Mouse (Mus musculus): ENCODE measurements at regions not wholly inside any gene's neighbourhood (a gene's known extent, or its start where the extent isn't known, plus 50 kb on each side); places are given as distances from the start of the nearest gene placed in this dataset.

DNA sequence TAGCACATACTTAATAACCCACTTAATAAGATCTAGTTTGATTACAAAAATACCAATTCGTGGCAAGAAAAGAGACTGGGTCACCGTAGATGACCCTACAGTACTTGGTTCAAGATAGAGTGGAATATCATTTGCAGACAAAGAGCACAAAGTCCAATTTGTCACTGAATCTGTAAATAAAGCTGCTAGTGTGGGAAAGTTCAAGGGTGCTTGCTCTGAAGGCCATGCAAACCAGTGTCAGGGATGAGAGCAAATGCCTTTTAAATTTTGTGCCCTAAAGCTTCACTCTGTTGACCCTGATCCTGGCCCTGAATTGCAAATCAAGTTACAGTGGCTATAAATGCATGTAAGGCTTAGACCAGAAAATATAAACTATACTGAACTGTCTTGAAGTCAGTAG lies 113.1 kb downstream of the Cd55b start:
- ATAC-seq (replicated peaks; ENCODE audit: low FRiP score, poor library complexity, severe bottlenecking): no peak

DNA sequence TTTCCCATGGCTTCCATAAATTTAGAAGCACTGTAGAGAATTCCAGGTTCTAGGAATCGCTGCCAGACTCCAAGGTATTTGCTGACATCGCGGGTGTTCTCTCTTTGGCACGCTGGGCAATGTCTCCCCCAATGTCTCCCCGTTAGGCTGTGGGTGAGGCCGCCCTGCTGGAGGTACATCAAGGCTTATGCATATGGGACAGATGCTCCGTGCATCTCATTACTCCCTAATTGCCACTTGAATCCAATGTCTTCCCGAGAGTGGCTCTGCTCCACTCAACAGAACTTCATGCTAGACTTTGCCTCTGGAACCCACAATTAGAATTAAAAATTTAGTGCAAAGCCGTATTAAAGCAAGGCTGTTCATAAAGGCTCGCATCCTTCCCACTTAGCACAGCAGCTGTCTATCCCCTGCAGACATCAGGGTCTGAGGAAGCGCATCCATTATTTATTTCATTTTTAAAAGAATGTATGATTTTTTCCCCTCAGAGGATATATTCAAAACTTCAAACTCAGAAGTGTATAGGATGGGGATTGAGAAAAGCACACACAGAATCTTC lies 120.9 kb downstream of the Cd55b start:
- ATAC-seq (replicated peaks; ENCODE audit: low FRiP score, poor library complexity, severe bottlenecking): no peak

DNA sequence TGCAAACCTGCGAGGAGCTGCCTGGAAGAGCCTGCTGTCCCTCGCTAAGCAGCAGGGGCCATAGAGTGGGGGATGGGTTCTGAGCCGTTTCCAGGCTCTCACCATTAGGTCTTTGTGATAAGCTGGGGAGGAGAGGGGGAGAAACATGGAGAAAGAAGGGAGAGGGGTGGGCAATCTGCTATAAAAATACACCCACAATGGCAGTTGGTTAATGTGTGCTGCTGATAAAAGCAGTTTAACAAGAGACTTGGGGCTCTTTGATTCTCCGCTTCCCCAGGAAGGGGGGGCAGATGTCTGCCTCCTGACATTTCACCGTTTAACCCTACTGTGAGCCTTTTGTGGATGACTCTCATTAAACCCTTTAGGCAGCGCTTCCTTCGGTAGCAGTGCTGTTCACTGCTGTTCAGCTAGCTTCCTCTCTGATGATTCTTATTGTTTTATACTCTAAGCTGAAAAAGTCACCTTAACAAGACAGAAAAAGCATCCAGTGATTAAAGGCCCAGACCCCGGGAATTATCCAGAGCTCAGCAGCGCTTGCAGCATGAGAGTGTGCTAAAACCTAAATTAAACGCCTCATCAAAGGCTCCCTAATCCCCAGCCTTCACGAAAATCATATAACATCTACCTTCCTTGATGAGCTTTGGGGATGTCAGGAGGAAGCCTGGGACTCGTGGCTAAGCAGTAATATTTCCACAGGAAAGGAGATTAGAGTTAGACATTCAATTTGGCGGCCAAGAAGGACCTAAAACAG lies 122.6 kb downstream of the Cd55b start:
- peak; percentile 63; the same call in 1 of the 2 replicates for ATAC-seq (replicated peaks; ENCODE audit: low FRiP score, poor library complexity, severe bottlenecking)

DNA sequence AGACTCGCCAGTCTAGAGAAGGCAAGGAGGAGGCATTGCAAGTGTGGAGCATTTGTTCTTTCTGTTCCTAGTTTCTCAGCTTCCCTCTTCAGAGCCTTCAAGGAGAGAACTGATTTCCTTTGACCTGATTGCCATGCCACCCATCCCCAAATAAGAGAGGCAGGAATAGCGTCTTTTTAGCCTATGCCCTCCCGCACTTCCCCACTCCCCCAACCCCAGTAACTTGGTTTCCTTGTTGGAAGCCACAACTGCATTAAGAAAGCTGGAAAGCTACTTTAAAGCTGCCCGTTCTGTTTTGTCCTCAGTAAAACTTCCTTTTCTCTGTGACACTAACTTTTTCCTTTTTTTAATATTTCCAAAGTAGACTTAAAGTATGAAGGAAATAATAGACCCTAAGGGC lies 123.2 kb downstream of the Cd55b start:
- ATAC-seq (replicated peaks; ENCODE audit: low FRiP score, poor library complexity, severe bottlenecking): no peak

DNA sequence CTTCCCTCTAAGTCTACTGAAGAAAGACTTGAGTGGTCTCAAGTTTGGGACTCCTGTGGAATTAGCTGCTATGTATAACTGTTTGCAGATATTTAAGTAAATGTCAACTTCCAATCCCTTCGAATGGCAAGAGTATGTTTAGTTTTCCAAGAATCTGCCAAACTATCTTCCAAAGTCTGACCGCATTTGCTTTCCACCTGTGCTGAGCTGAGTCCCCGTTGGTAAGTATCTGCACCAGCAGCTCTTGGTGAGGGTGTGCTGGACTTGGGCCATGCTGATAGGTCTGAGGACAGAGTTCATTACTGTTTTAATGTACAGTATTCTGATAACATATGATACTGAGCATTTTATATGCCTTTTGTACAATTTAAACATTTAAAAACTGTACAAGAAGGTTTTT lies 123.7 kb downstream of the Cd55b start:
- ATAC-seq (replicated peaks; ENCODE audit: low FRiP score, poor library complexity, severe bottlenecking): 0 out of 2 replicates have a peak, but pooled peaks have one; percentile 35

DNA sequence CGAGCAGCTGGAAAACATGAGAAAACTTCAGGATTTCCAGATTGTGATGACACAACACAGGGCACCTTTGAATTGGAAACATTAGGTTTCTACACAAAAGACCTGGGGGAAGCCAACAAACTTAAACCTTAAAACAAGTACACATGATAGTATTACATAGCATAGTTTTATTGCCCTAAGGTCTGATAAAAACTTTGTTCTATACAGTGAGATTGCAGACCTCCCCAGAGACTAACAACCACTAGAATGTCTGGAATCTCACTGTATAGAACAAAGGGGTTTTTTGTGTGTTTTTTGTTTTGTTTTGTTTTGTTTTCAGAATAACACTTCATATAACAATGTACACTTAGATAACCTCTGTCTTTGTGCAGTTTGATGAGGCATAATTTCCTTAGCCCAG lies 124.2 kb downstream of the Cd55b start:
- ATAC-seq (replicated peaks; ENCODE audit: low FRiP score, poor library complexity, severe bottlenecking): no peak

DNA sequence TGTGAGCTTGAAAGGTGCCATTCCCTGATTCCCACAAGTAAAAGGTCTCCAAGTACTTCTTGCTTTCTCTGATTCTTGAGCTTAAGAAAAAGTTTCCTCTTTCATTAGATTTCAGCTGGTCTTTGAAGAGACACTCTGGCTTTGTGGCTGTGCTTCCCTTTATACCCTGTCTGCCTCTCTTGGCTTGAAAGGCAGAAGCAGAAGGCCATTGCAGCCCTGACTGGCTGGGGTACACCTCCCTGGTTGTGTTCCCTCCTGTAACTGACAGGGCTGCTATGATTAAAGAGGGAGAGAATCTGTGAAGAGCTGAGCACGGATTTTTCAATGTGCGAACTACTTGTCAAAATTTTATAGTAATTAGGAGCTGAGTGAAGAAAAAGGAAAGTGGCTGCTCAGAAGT lies 125.3 kb downstream of the Cd55b start:
- ATAC-seq (replicated peaks; ENCODE audit: low FRiP score, poor library complexity, severe bottlenecking): no peak

DNA sequence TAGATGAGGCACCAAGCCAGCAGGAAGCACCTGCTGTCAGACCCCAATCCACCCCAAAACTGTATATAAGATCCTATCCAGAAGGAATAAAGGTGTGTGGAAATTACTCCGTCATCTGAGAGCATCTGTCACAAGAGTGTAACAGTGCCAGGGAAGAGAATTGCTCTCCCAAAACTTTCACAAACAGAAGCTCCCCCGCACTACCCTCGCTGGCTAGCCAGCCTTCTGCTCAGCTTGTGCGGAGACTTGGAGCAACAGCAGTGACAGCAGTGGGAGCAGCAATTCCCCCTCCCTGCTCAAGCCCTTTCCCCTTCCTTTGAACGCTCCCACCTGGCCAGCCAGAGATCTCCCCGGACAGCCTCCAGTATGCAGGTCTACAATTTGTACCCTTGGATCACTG lies 136.9 kb downstream of the Cd55b start:
- ATAC-seq (replicated peaks; ENCODE audit: low FRiP score, poor library complexity, severe bottlenecking): no peak

DNA sequence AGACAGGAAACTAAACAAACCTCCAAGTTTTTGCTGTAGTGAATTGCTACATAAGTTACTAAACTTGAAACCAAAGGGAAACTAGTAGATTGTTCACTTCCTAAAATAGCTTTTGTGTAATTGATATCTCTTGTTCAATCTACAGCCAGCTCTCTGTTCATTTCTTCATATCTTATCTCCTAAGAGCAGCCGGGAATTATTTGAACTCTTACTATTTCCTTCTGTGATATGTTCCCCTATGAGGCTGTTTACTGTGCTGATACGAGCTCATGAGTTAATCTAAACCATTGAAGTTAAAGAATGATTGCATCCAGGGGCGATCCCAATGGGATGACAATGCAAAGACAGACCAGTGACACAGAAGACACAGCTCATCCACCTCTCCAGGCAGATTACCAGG lies 140.7 kb downstream of the Cd55b start:
- no peak for ATAC-seq (replicated peaks; ENCODE audit: low FRiP score, poor library complexity, severe bottlenecking)

DNA sequence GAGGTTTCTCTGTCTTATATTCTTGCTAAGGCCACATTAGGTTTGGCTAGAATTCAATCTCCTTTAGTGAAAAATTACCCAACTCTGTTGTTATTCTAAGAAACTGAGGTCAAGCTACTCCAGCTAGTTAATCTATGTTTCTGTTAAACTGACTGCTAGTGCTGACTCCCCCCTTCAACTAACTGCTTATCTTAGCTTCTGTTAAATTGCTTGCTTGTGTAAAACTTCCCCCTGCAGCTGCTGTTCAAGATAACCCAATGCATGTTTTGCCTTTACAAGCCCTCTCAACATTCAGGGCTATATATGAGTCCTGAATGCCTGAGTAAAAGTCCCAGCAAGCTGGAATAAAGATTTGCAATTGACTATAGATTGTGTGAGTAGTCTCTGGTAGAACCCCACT lies 143.6 kb downstream of the Cd55b start:
- no peak for ATAC-seq (replicated peaks; ENCODE audit: low FRiP score, poor library complexity, severe bottlenecking)

DNA sequence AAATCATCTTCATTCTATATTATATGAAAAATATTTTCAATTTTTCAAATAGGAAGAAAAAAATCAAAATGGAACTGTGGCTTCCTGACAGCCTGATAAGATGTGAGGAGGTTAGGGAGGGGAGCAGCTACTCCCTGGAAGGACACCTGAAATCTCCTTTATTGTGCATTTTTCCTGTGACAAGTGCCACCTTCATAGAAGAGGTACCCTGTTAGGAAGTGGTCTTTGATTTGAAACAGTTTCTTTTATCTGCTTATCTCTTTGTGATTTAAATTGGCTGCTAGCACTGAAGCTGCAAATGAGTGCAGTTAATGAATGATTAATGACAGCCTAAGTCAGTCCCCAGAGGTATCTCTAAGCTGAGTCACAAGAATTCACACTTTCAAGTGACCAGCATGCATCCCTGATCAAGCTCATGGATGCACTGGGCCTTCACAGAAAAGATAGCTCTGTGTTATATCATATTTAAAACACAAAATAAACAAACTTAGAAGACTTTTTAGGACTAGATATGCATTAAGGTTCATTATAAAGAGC lies 144.7 kb downstream of the Cd55b start:
- no peak for ATAC-seq (replicated peaks; ENCODE audit: low FRiP score, poor library complexity, severe bottlenecking)

DNA sequence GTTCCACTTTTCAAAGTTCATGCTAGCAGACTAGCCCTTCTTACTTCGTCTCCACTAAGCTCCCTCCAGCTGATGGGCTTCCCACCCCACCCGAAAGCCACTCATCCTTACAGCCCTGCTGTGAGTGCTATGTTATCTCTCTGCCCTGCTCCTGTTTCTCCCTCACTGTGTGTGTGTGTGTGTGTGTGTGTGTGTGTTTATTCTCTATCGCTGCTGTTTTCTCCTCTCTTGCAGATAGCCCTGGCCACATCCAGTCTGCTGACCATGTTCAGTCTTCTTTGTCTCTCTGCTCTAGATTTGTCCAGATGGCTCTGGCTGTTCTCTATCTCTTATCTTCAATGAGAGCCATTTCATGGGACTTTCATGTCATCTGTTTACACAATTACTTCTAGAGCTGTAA lies 145.9 kb downstream of the Cd55b start:
- ATAC-seq (replicated peaks; ENCODE audit: low FRiP score, poor library complexity, severe bottlenecking): peak; percentile 49

DNA sequence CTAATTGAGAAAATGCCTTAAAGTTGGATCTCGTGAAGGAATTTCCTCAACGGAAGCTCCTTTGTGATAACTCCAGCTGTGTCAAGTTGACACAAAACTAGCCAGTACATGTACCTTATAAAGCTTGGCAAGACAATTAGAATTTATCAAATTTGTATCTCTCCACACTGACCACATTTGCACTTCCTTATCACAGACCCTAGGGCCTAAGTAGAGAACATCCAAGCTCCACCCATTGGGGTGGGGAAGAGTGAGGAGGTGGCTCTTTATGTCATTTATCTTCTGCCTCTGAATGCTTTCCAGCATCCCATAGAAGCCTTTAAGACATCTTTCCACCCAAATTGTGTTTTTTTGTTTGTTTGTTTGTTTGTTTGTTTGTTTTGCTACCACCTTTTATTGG lies 146.8 kb downstream of the Cd55b start:
- 0 out of 2 replicates have a peak, but pooled peaks have one; percentile 14 for ATAC-seq (replicated peaks; ENCODE audit: low FRiP score, poor library complexity, severe bottlenecking)

DNA sequence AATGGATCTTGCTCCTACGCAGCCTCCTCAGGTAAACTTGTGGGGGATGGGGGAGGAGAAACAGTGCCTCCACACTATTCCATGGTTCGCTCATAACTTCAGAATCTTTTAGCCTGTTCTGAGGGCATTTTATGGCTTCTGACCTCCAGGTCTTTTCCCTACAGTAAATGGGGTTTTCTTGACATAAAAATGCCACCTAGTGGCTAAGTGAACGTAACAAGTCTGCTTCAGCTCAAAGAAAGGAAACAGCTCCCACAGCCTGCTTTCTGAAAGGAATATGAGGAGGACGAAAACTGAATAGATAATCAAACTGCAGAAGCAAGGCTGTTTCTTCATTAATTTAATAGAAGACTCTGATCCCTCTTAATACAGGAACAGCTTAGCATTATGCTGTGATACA lies 148.3 kb downstream of the Cd55b start:
- no peak for ATAC-seq (replicated peaks; ENCODE audit: low FRiP score, poor library complexity, severe bottlenecking)

DNA sequence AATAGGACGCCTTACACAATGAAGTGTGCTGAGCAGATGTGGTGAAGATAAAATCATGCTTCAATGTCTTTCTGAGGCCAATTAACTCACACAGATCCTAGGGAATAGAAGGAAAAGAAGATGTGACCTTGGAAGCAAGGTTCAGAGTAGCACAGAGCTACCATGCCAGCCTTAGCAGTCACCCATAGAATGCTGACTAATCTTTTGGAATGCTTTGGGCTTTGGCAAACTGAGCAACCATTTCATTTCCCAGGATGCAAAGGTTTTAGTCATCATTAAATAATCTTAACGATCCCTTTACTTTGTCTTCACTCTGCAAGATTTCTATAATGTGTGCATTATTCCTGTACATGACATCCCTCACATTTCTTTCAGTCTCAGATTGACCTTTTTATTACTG lies 152.4 kb downstream of the Cd55b start:
- no peak for ATAC-seq (replicated peaks; ENCODE audit: low FRiP score, poor library complexity, severe bottlenecking)

All from erythroid progenitor cell, adult 5-6 weeks (primary cell).